Mouse (Mus musculus): ENCODE results near the gene Spink2. TPM values are rescaled to one million over a fixed set of nuclear protein-coding genes. Genes with fewer than 3 reads are reported as not detected.
"Not testable (repeated sequence)": the region's sequence is repeated elsewhere in the genome, so short reads cannot be mapped to it uniquely, and the experiment has no call there.

The Spink2 gene
- total RNA-seq, 4 experiments from 2014 or later, result not detected

- no peak for DNase-seq
Observed at GRCm38 (mm10) chr5:77193951-77194350, 17.3 kb downstream of the Spink2 start.

DNA sequence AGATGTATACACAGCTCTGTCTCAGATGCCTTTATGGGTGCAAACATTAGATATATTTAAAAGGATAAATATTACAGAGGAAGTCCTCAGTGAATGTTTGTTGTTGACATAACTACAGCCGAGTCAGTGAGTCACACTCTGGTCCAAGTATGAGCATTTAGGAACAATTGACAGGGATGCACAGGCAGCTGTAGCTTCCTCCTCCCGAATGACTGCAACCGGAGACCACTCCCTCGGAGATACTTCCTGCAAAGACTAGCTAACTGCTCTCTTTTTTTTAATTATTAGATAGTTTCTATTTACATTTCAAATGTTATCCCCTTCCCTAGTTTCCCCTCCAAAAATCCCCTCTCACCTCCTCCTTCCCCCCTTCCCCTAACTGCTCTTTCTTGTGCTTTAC, 18.0 kb downstream of the Spink2 start:
- no peak for DNase-seq

DNA sequence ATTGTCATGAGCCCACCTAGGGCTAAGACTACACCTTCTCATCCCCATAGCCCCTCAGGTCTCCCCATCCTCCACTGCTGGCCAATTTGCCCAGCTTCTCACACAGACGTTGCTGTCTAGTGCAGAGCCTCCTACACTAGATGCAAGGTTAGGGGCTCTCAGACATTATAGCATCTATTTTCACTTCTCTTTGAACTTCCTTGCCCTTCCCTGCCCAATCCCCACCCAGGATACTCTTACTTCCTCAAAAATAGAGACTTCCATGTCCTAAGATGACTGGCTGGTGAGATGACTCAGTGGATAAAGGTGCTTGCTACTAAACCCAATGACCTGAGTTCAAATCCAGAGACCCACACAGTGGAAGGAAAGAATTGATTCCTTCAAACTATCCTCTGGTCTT, 19.6 kb downstream of the Spink2 start:
- DNase-seq, result no peak

DNA sequence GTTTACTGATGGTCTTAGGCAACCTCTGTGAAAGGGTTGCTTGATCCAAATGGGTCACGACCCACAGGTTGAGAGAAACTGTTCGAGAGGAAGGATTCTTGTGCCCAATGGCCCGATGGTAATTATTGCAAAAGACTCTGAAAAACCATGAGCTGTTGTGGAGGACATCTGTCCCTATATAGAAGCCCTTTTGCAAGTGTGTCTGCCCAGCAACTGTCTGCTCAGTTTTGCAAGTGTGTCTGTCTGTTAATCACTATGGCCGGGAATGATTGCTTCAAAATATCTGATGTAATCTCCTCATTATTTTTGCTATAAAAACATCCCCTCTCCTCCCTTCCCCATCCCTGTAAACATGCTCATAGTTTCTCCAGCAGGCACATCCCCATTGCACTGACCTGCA, 20.2 kb downstream of the Spink2 start:
- no peak for DNase-seq

- DNase-seq, result no peak
Observed at GRCm38 (mm10) chr5:77188738-77189137, 22.5 kb downstream of the Spink2 start.

GRCm38 (mm10) chr5:77185351-77185750, 25.9 kb downstream of the Spink2 start:
- no peak for DNase-seq

DNA sequence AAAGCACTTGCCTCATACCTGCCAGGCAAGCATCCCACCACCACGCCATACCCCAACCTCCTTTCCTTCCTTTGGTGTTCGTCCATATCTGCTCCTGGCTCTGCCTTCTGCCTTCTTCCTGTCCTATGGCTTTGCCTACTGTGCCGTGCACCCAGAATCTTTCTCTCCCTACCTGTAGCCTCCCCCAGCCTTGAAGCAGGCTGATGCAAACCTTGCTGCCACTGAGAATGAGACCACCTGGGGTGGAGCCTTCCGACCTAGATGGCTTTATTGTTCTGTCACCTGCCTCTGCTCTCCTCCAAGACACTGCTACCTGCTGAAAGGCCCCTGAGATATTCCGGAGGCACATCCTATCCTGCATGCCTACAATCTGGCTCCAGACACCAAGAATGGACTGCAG, 27.4 kb downstream of the Spink2 start:
- DNase-seq, result not testable (repeated sequence)

GRCm38 (mm10) chr5:77183338-77183737, 27.9 kb downstream of the Spink2 start:
- DNase-seq, result no peak

DNA sequence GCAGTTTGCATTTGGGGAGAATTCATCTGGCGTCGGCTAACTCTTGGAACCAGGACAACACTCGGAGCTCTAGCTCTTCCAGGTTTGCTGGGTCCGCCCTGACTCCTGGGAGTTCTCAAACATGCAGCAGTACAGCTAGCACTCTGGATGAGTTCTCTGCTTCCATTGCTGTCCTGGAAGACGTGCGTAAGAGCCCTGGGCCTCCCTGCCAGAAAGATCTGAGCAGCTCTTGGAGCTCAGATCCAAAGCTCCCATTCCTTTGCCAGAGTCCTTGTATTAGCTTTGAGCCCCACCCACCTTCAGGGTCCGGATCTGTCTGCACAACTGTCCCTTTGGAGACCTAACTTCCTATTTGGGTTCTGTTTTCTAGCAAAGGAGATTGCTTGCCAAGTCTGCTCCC, 29.8 kb downstream of the Spink2 start:
- no peak for DNase-seq

GRCm38 (mm10) chr5:77178976-77179375, 32.3 kb downstream of the Spink2 start:
- DNase-seq, result no peak

- no peak for DNase-seq
Observed at GRCm38 (mm10) chr5:77178008-77178407, 33.3 kb downstream of the Spink2 start.

DNA sequence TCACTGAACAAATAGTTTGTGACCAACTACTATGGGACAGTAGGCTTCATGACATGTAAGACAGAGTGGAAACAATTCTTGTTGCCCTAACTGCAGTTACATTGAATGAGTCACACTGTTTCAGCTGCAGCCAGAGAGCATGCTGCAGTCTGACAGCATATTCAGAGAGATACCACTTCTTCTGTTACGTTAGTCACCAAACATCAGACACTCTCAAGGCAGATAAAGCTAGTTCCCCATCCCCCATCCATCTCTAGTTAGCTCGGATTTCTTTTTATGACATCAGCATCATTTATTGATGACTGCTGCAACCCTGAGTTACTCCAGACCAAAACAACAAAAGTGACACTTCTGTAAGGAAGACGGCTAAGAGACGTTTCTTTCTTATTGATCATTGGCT, 36.5 kb downstream of the Spink2 start:
- DNase-seq, result no peak

GRCm38 (mm10) chr5:77170593-77170992, 40.7 kb downstream of the Spink2 start:
- no peak for DNase-seq

- DNase-seq, result no peak
Observed at GRCm38 (mm10) chr5:77167306-77167945, 43.8 kb downstream of the Spink2 start.

- no peak for DNase-seq
Observed at GRCm38 (mm10) chr5:77165703-77166625, 45.3 kb downstream of the Spink2 start.

GRCm38 (mm10) chr5:77163597-77163996, 47.7 kb downstream of the Spink2 start:
- no peak for DNase-seq

- no peak for DNase-seq
Observed at GRCm38 (mm10) chr5:77162566-77162965, 48.7 kb downstream of the Spink2 start.

DNA sequence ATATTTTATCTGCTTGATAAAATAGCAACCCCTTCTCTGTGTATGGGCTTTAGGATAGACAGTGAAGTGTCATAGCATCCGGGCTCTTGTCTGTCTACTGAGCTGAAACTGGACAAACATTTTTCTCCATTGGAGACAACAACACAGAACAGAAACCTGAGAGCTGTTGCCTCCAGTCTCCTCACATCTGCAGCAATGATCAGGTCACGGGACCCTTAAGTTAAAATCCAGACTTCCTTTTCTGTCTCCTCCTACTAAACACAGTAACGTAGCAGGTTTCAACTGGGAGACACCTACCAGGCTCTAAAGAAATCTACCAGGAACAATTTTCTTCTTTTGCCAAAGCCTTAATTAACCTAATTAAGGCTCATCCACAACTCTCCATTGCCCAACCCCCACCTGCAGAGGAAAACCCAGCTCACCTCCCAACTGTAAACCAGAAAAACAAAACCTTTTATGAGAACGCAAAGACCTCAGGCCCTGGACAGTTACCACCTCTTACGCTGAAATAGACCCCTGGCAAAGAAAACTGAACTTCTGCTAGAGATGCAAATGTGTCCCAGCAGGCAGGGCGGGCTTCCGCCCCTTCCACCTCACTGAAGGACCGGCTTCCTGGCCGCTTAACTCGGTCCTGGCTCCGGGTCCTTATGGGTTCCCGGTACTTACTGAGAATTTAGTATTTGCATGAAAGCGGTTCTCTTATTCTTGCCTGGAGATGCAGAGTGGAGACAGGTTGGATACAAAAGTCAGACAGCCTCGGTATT, 53.3 kb downstream of the Spink2 start:
- DNase-seq, result no peak

- no peak for DNase-seq
Observed at GRCm38 (mm10) chr5:77156938-77157337, 54.3 kb downstream of the Spink2 start.

GRCm38 (mm10) chr5:77155526-77155925, 55.7 kb downstream of the Spink2 start:
- no peak for DNase-seq

Measured in adrenal gland, adult 8-10 months (tissue).